Mouse (Mus musculus) right cerebral cortex, postnatal 14 days (tissue): ENCODE measurements around the gene Gzmn.
"Not testable (repeated sequence)": the region's sequence is repeated elsewhere in the genome, so short reads cannot be mapped to it uniquely, and the experiment has no call there.

ENCODE experiments used
- DNase-seq: peaks from one replicate; pipeline ENCODE4 v3.0.0; 2022

Gzmn gene

GRCm38 (mm10) chr14:56174499-56174898, at the start of gene Gzmn:
Gzmn (minus strand) TSS chr14:56174599.
- no peak for DNase-seq

- DNase-seq = no peak
Measured at GRCm38 (mm10) chr14:56211317-56211716, 36.9 kb upstream of the Gzmn start, which contains the start of gene Gzmf. Gzmf (minus strand) TSS chr14:56211417.

DNA sequence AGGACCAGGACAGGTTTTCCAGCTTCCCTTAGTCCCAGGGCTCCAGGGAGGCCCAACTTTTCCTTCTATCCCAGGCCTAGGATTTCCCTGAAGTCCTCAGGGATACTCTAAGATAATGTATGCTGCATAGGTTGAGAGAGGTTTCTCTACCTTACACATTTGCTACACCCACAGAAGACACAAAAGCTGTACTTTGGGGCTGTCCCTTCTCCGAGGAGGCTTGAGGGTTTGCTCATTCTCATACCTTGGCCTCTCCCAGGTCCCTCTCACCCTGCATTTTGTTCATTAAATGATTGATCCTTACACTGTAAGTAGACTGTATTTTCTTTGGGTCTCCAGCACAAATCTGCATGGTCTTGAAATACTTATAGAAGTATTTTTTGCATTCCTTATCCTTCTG, 31.2 kb upstream of the Gzmn start:
- no peak for DNase-seq

DNA sequence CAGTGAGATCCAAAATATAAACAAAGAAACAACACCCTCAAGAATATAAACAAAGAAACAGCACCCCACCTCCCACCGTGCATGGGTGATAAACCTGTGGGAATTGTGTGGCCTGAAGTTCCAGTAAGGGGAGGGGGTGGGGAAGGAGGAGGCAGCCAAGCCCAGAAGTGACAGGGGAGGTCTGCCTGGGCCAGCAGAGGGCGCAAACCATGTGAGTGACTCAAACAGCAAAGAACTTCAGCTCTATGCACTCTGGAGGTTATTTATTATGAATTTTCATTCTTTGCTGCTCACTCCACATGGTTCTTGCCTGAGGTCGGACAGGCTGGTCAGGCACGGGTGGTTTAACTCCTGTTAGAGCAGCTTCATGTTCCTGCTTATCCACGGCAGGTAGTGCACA, 30.6 kb upstream of the Gzmn start:
- DNase-seq = peak; percentile 30

DNA sequence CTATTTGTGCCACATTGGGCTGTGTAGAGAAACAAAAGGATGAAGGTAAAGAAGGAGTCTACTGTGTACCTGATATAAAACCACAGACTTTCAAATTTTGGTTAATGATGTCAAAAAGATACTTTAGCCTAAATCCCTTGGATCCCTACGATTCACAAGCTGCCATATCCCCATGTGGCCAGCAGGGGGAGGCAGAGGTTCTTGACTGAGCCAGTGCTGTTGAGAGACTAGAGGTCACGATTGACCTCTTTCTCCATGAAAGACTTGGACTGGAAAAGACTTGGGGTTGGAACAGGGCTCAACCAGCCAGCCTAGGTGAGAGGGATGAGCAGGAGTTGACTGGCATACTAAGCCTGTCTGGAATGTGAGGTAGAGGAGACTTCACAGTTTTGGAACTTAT, 29.6 kb upstream of the Gzmn start:
- peak; percentile 64 for DNase-seq

DNA sequence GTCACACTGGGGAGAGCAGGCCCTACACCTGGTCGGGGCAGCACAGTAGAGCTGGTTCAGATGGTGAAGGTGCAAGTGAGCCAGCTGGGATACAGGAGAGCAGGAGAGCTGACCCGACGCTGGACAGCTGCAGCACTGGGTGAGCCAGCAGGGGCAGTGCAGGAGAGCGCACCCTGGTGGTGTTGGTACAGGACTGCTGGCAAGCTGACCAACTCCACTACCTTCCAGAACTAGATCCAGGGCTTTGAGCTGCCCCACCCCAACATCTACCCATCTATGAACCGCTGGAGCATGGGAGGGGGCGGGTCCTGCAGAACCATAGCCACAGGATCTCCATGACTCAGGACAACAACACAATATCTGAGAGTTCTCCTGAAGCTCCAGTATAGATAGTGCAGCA, 12.5 kb upstream of the Gzmn start:
- DNase-seq = no peak

DNA sequence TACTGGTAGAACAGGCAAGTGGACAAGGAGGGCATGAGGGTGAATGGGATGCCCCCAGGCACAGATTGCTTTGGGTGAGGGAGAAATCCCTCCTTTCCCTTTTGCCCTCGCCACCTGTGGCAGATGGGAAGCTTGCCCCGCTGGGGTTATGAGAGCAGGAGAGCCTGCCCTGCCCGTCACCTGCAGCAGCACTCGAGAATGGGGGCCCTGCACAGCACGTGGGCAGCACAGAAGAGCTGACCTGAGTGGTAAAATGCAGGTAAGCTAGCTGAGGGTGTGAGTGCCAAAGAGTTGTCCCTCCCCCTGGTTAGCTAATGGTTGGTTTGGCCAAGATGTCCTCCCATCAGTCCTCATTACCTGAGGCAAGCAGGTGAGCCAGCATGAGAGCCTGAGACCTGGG, 12.1 kb upstream of the Gzmn start:
- DNase-seq = no peak

DNA sequence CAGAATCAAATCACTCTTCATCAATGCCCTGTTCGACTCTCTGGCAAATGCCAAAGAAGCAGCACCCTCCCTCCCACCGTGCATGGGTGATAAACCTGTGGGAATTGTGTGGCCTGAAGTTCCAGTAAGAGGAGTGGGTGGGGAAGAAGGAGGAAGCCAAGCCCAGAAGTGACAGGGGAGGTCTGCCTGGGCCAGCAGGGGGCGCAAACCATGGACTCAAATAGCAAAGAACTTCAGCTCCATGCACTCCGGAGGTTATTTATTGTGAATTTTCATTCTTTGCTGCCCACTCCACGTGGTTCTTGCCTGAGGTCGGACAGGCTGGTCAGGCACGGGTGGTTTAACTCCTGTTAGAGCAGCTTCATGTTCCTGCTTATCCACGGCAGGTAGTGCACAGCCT, 3.3 kb upstream of the Gzmn start:
- peak; percentile 42 for DNase-seq

GRCm38 (mm10) chr14:56173396-56173795, 1.0 kb downstream of the Gzmn start:
- no peak for DNase-seq

DNA sequence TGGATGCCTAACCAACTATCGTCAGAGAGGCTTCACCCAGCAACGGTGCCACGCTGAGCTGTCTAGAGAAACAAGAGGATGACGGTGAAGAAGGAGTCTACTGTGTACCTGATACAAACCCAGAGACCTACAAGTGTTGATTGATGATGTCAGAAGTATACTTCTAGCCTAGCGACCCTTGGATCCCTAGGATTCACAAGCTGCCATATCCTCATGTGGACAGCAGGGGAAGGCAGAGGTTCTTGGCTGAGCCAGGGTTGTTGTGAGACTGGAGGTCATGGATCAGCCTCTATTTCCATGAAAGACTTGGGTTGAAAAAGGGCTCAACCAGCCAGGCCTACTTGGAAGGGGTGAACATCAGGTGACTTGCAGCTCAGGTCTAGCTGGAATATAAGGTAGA, 1.7 kb downstream of the Gzmn start:
- no peak for DNase-seq

DNA sequence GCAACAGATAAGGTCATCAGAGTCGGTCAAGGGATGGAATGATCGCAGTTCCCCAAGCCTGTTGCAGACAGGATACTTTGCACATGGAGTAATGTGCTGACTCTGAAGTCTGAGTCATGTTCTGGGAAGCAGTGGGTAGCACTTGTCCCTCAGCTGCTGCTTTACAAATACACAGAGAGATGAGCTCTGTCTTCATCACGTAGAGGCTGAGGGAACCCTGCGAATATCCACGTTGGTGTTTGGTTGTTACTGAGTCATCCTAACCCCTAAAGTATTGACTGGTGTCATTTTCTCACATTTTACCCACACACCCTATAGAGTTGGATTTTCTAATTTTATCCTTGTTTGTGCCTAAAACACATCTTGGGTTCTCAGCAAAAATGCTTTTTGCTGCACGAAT, 6.4 kb downstream of the Gzmn start:
- DNase-seq = no peak

- no peak for DNase-seq
Measured at GRCm38 (mm10) chr14:56162109-56162508, 12.3 kb downstream of the Gzmn start.

- not testable (repeated sequence) for DNase-seq
Measured at GRCm38 (mm10) chr14:56159479-56159878, 14.9 kb downstream of the Gzmn start, which contains the start of gene Gzmg. Gzmg (minus strand) TSS chr14:56159579.

- no peak for DNase-seq
Measured at GRCm38 (mm10) chr14:56155340-56155739, 19.1 kb downstream of the Gzmn start.

GRCm38 (mm10) chr14:56133675-56134074, 40.7 kb downstream of the Gzmn start:
- DNase-seq = not testable (repeated sequence)

DNA sequence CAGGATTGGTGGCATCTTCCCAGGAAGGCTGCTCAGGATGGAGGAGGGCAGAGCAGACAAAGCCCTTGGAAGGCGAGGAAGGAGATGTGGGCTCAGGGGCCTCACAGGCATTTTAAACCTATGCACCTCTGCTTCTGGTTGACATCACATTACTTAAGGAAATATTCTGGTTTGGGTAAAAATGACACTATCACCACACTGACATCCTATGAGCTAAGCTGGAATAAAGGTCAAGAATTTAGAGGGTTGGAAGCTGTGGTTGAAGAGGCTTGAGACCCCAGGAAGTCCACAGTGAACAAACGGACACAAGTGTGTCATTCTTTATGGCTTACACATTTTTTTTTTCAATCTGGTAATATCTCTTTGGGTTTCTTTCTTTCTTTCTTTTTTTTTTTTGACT, 41.9 kb downstream of the Gzmn start, which contains the start of gene Gzmd:
TSS of gene Gzmd (minus strand) at position 101 of the 400 bp plus-strand sequence.
- not testable (repeated sequence) for DNase-seq

DNA sequence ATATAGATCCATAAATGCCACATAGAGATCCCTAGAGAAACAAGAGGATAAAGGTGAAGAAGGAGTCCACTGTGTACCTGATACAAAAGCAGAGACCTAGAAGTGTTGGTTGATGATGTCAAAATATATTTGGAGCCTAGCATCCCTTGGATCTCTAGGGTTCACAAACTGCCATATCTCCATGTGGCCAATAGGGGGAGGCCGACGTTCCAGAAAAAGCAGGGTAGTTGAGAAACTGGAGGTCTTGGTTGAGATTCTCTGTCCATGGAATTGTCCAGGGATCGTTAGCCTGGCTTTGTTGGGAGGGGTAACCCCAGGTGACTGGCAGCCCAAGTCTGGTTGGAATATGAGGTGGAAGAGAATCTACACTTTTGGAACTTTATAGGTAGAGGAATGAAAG, 46.1 kb downstream of the Gzmn start:
- DNase-seq = no peak

DNA sequence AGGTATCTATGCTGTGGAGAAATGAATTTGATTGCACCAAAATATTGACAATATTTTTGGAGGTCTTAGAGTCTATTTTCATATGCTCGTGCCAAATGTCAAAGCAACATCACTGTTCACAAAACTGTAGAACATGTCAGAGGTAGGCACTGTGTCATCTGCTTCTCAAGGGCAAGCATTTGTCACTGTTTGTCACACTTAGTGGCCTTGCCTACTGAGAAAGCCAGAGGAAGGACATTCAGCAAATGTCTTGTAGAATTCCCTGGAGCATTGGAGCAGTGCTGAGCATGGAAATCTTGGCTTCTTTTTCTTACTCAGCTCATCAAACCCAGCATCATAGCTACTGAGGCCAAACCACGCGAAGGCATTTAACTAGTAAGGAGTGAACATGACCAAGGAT, 50.9 kb downstream of the Gzmn start:
- no peak for DNase-seq

DNA sequence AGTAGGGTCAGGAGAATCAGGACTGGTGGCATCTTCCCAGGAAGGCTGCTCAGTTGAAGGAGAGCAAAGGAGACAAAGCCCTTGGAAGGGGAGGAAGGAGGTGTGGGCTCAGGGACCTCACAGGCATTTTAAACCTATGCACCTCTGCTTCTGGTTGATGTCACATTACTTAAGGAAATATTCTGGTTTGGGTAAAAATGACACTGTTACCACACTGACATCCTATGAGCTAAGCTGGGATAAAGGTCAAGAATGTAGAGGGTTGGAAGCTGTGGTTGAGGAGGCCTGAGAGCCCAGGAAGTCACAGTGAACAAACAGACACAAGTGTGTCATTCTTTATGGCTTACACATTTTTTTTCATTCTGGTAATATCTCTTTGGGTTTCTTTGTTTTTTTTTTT, 53.9 kb downstream of the Gzmn start, which contains the start of gene Gzme:
TSS of gene Gzme (minus strand) at position 101 of the 400 bp plus-strand sequence.
- DNase-seq = no peak
